ENCODE assay signal across 15 mouse cellular contexts in the genomic region with DNA sequence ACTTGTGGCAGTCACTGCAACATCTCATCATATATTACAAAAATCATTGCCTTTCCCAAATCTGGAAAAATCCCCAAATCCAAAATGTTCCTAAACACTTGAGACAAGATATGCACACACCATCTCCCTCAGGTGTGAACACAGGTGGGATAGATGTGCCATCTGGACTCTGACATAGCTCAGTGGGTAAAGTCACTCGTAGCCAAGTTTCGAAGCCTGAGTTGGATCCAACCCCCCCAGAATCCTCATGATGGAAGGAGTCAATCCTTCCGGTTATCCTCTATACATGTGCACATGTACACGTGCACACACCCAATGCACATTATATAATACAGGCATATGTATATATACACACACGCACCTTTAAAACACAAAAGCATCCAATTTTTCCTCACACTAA. TPM values are rescaled to one million over a fixed set of nuclear protein-coding genes. Genes with fewer than 3 reads are reported as not detected.
"Had no signal": no experiment of that assay in that cellular context is flagged by ENCODE, and none has a peak within 500 bp of the region (broad histone marks: within the 10 kb centered on the region; RNA-seq: fewer than 3 reads in every experiment).

No protein-coding gene starts in this region.

- H3K36me3 ChIP-seq: limb, embryonic 12.5 days; liver, embryonic 13.5 days; lung, embryonic 15.5 days had no signal

- H3K4me1 ChIP-seq: liver, embryonic 13.5 days; lung, embryonic 15.5 days had no signal

- H3K27me3 ChIP-seq: lung, embryonic 15.5 days had no signal

- ATAC-seq: liver, postnatal 0 days had no signal

- H3K27ac ChIP-seq: limb, embryonic 12.5 days; liver, embryonic 13.5 days; lung, embryonic 15.5 days; macrophage; stomach, postnatal 0 days had no signal

- H3K4me3 ChIP-seq: limb, embryonic 12.5 days; liver, embryonic 13.5 days; lung, embryonic 15.5 days had no signal

- H3K9ac ChIP-seq: limb, embryonic 12.5 days; liver, embryonic 13.5 days; liver, postnatal 0 days; lung, embryonic 15.5 days had no signal

- DNase-seq: kidney, adult 8-10 months; kidney, postnatal 25 days; layer of hippocampus, adult 9-11 months; layer of hippocampus, postnatal 36 days; liver; liver, embryonic 13.5 days; liver, postnatal 0 days; lung, postnatal 14 days; right cerebral cortex, adult 18-20 months; right cerebral cortex, postnatal 25 days; thymus, postnatal 14 days had no signal

- H3K9me3 ChIP-seq: limb, embryonic 12.5 days; liver, embryonic 13.5 days; lung, embryonic 15.5 days had no signal

- H3K4me2 ChIP-seq: limb, embryonic 12.5 days; liver, embryonic 13.5 days; lung, embryonic 15.5 days had no signal

RNA-seq across cellular contexts. Expression of a gene that starts 5.1 kb away (rescaled TPM):
- polyA plus RNA-seq: liver, postnatal 0 days; macrophage had no signal

RNA-seq across cellular contexts. Expression of a gene that starts 23.6 kb away (rescaled TPM):
- polyA plus RNA-seq: liver, postnatal 0 days had no signal
